ENCODE assay signal across 8 mouse cellular contexts in genomic region chr9:14784039-14785002, GRCm38 (mm10). TPM values are rescaled to one million over a fixed set of nuclear protein-coding genes. Genes with fewer than 3 reads are reported as not detected.
A peak's percentile ranks its signal among the peaks of the same experiment; 100 is the strongest.
DNase-seq lines count a peak whose midpoint lies in the region; ATAC-seq and TF ChIP-seq lines count a peak whose summit lies in the region.

Gene Mre11a (plus strand): TSS chr9:14784654.
Gene Ankrd49 (minus strand): TSS chr9:14784856.

- H3K4me1 ChIP-seq in ES-Bruce4 (ENCODE audit: control insufficient read depth, insufficient read depth, low read length) = no peaks in the 10 kb centered on the region
- peaks cover 17% of the 10 kb centered on the region for H3K4me1 ChIP-seq in forebrain, embryonic 13.5 days
- peaks cover 3% of the 10 kb centered on the region; the same call in 1 of the 2 replicates for H3K4me1 ChIP-seq in liver, postnatal 0 days (ENCODE audit: insufficient read depth)
- peaks cover 6% of the 10 kb centered on the region; the same call in 1 of the 2 replicates for H3K4me1 ChIP-seq in neural tube, embryonic 14.5 days (ENCODE audit: control insufficient read depth, insufficient read depth, low read length)

- peaks cover 38% of the 10 kb centered on the region for H3K36me3 ChIP-seq in ES-Bruce4 (ENCODE audit: control insufficient read depth, insufficient read depth, low read length, poor library complexity, severe bottlenecking)
- peaks cover 45% of the 10 kb centered on the region for H3K36me3 ChIP-seq in forebrain, embryonic 13.5 days (ENCODE audit: poor library complexity, severe bottlenecking)
- H3K36me3 ChIP-seq in liver, postnatal 0 days (replicated peaks; ENCODE audit: insufficient read depth, low read length) = peaks cover 32% of the 10 kb centered on the region
- H3K36me3 ChIP-seq in neural tube, embryonic 14.5 days (ENCODE audit: control insufficient read depth, insufficient read depth, low read length) = peaks cover 19% of the 10 kb centered on the region

- no peaks in the 10 kb centered on the region for H3K27me3 ChIP-seq in ES-Bruce4 (ENCODE audit: control insufficient read depth, insufficient read depth, low read length, poor library complexity, severe bottlenecking)
- no peaks in the 10 kb centered on the region for H3K27me3 ChIP-seq in forebrain, embryonic 13.5 days
- no peaks in the 10 kb centered on the region for H3K27me3 ChIP-seq in liver, postnatal 0 days (ENCODE audit: insufficient read depth, low read length)
- H3K27me3 ChIP-seq in neural tube, embryonic 14.5 days (ENCODE audit: control insufficient read depth, insufficient read depth, low read length) = no peaks in the 10 kb centered on the region

- H3K4me2 ChIP-seq in forebrain, embryonic 13.5 days = peak within 1 kb of the TSS; percentile 85
- H3K4me2 ChIP-seq in liver, postnatal 0 days (ENCODE audit: low read depth, low read length) = peak within 1 kb of the TSS; percentile 93
- peak within 1 kb of the TSS; percentile 95 for H3K4me2 ChIP-seq in neural tube, embryonic 14.5 days (ENCODE audit: low read depth, low read length)

- peak; percentile 62 for TF ChIP-seq POLR2A in ES-Bruce4 (IDR thresholded peaks at IDR 0.05; ENCODE audit: insufficient read depth, low read length)

- WGBS in forebrain, embryonic 13.5 days = under 1% methylated on average over 62 of the region's 62 CpGs
- WGBS in large intestine, adult 2 months = under 1% methylated on average over 62 of the region's 62 CpGs
- under 1% methylated on average over 61 of the region's 62 CpGs for WGBS in liver, postnatal 0 days (ENCODE audit: insufficient replicate concordance)
- under 1% methylated on average over 62 of the region's 62 CpGs for WGBS in neural tube, embryonic 14.5 days

- TF ChIP-seq EP300 in ES-Bruce4 (IDR thresholded peaks at IDR 0.05; ENCODE audit: insufficient read depth, low read depth, low read length) = no peak
- TF ChIP-seq EP300 in liver, postnatal 0 days (IDR thresholded peaks at IDR 0.05; ENCODE audit: low read depth) = peak; percentile 79

- peak within 1 kb of the TSS; percentile 91 for H3K9ac ChIP-seq in ES-Bruce4 (ENCODE audit: low read depth, poor library complexity, severe bottlenecking)
- peak within 1 kb of the TSS; percentile 85 for H3K9ac ChIP-seq in forebrain, embryonic 13.5 days
- H3K9ac ChIP-seq in liver, postnatal 0 days (replicated peaks) = peak within 1 kb of the TSS; percentile 82
- peak within 1 kb of the TSS; percentile 83 for H3K9ac ChIP-seq in neural tube, embryonic 14.5 days (replicated peaks; ENCODE audit: low read depth, low read length)

- H3K9me3 ChIP-seq in ES-Bruce4 (replicated peaks; ENCODE audit: control insufficient read depth, insufficient read depth, low read length, poor library complexity, severe bottlenecking) = no peaks in the 10 kb centered on the region
- H3K9me3 ChIP-seq in forebrain, embryonic 13.5 days (replicated peaks) = no peaks in the 10 kb centered on the region
- no peaks in the 10 kb centered on the region for H3K9me3 ChIP-seq in liver, postnatal 0 days (ENCODE audit: low read length)
- H3K9me3 ChIP-seq in neural tube, embryonic 14.5 days (ENCODE audit: control insufficient read depth, low read length) = no peaks in the 10 kb centered on the region

- DNase-seq in heart, postnatal 10 days = peak; percentile 96
- DNase-seq in large intestine, adult 2 months (ENCODE audit: low read depth, low spot score) = peak; percentile 89
- DNase-seq in liver, postnatal 0 days = peak; percentile 93
- DNase-seq in testis, postnatal 10 days (ENCODE audit: low spot score) = peak; percentile 89

- H3K27ac ChIP-seq in ES-Bruce4 (ENCODE audit: insufficient read depth, low read length) = peak within 1 kb of the TSS; percentile 79
- peak within 1 kb of the TSS; percentile 85 for H3K27ac ChIP-seq in forebrain, embryonic 13.5 days
- H3K27ac ChIP-seq in liver, postnatal 0 days (ENCODE audit: low read depth) = peak within 1 kb of the TSS; percentile 91
- peak within 1 kb of the TSS; percentile 95 for H3K27ac ChIP-seq in neural tube, embryonic 14.5 days (ENCODE audit: low read depth, low read length)

- ATAC-seq in cerebellum, adult (ENCODE audit: insufficient number of reproducible peaks, low FRiP score, low TSS enrichment) = peak; percentile 100
- ATAC-seq in forebrain, embryonic 13.5 days = peak; percentile 99
- peak; percentile 99 for ATAC-seq in liver, postnatal 0 days
- ATAC-seq in neural tube, embryonic 14.5 days (ENCODE audit: low read depth) = peak; percentile 99

- no peak for TF ChIP-seq CTCF in ES-Bruce4 (IDR thresholded peaks at IDR 0.05; ENCODE audit: low read depth, low read length)
- TF ChIP-seq CTCF in liver, postnatal 0 days (IDR thresholded peaks at IDR 0.05; ENCODE audit: low read depth) = no peak

- peak within 1 kb of the TSS; percentile 99 for H3K4me3 ChIP-seq in ES-Bruce4 (ENCODE audit: low read depth, low read length)
- peak within 1 kb of the TSS; percentile 76 for H3K4me3 ChIP-seq in forebrain, embryonic 13.5 days
- peak within 1 kb of the TSS; percentile 91 for H3K4me3 ChIP-seq in liver, postnatal 0 days (ENCODE audit: low read depth, low read length)
- peak within 1 kb of the TSS; percentile 76 for H3K4me3 ChIP-seq in neural tube, embryonic 14.5 days (ENCODE audit: low read depth, low read length)

- intact Hi-C loops in heart, postnatal 10 days (cut with DNase I) = no loop called here

RNA-seq across cellular contexts. Expression of gene Mre11a, which starts in this region (rescaled TPM):
- 138 and 142 TPM in 2 replicates for polyA plus RNA-seq in ES-Bruce4 (2011; ENCODE audit: insufficient read depth, insufficient read length, low read depth, missing spikeins)
- 22.4 and 26.0 TPM in 2 replicates for polyA plus RNA-seq in forebrain, embryonic 13.5 days (2015; fragmentation: Nextera tagmentation; extraction: Ambion mirVana)
- total RNA-seq in heart, postnatal 10 days (2021) = 10 to 100 TPM; 13.4 to 16.1 TPM
- 3.1 and 3.4 TPM in 2 replicates for polyA plus RNA-seq in large intestine, adult 2 months (2012; rRNA removed)
- polyA plus RNA-seq in liver, postnatal 0 days (2015; fragmentation: Nextera tagmentation; extraction: Ambion mirVana) = 5.7 and 6.8 TPM in 2 replicates
- 15.2 and 15.6 TPM in 2 replicates for polyA plus RNA-seq in neural tube, embryonic 14.5 days (2014; fragmentation: Nextera tagmentation; extraction: Ambion mirVana)

RNA-seq across cellular contexts. Expression of gene Ankrd49, which starts in this region (rescaled TPM):
- 26.8 and 26.9 TPM in 2 replicates for polyA plus RNA-seq in ES-Bruce4 (2011; ENCODE audit: insufficient read depth, insufficient read length, low read depth, missing spikeins)
- 50.0 and 51.4 TPM in 2 replicates for polyA plus RNA-seq in forebrain, embryonic 13.5 days (2015; fragmentation: Nextera tagmentation; extraction: Ambion mirVana)
- 1 to 10 TPM; 7.7 to 8.2 TPM for total RNA-seq in heart, postnatal 10 days (2021)
- 5.2 and 9.5 TPM in 2 replicates for polyA plus RNA-seq in large intestine, adult 2 months (2012; rRNA removed)
- 21.2 and 23.4 TPM in 2 replicates for polyA plus RNA-seq in liver, postnatal 0 days (2015; fragmentation: Nextera tagmentation; extraction: Ambion mirVana)
- 25.9 and 31.9 TPM in 2 replicates for polyA plus RNA-seq in neural tube, embryonic 14.5 days (2014; fragmentation: Nextera tagmentation; extraction: Ambion mirVana)

Comparison
In these comparisons a context has a peak if more than half of its experiments do, and no peak if none do; other contexts are left out.
1. Peak in every context shown above with its lines: DNase-seq, ATAC-seq, H3K4me3 ChIP-seq and H3K27ac ChIP-seq.